ENCODE assay signal across 19 mouse cellular contexts in the genomic region with DNA sequence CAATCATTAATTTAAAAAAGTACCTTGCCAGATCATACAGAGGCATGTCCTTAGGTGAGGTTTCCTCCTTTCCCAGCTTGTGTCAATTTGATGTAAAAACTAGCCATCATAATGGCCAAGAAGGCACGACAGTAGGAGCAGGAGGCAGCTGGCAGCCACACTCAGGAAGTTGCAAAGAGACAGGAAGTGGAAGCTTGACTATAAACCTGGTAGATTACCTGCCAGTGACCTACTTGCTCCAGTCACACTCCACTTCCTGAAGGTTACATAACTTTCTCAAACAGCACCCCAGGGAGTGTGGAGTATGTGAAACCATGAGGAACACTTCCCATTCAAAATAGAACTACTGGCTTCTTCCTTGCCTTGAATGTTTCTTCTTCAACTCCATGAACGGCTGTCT.
DNase-seq lines count a peak whose midpoint lies in the region; ATAC-seq and TF ChIP-seq lines count a peak whose summit lies in the region.
"Had no signal": no experiment of that assay in that cellular context is flagged by ENCODE, and none has a peak within 500 bp of the region (broad histone marks: within the 10 kb centered on the region; RNA-seq: fewer than 3 reads in every experiment).

No protein-coding gene starts in this region.

- no peak overlapping the region for H3K4me3 ChIP-seq in kidney, adult 2 months (ENCODE audit: insufficient read depth, low read depth, low read length)
- H3K4me3 ChIP-seq in hindbrain, embryonic 14.5 days (replicated peaks; ENCODE audit: low read length): no peak overlapping the region
- H3K4me3 ChIP-seq: forebrain, embryonic 15.5 days; gastrocnemius, adult 2 months; hindbrain, embryonic 15.5 days; limb, embryonic 10.5 days; liver, embryonic 12.5 days had no signal

- no peak overlapping the region for H3K4me2 ChIP-seq in hindbrain, embryonic 14.5 days (replicated peaks)
- H3K4me2 ChIP-seq: forebrain, embryonic 15.5 days; hindbrain, embryonic 15.5 days; liver, embryonic 12.5 days; midbrain, embryonic 11.5 days had no signal

- no peaks in the 10 kb centered on the region for H3K9me3 ChIP-seq in hindbrain, embryonic 14.5 days (ENCODE audit: control insufficient read depth, low read length)
- H3K9me3 ChIP-seq: forebrain, embryonic 15.5 days; hindbrain, embryonic 15.5 days; limb, embryonic 10.5 days; liver, embryonic 12.5 days had no signal

- 42% methylated on average over 2 of the region's 2 CpGs for WGBS in kidney, adult 2 months
- WGBS in hindbrain, embryonic 14.5 days: 82% methylated on average over 2 of the region's 2 CpGs

- DNase-seq in kidney, adult 2 months: peak; percentile 38
- DNase-seq in kidney, adult 18-20 months: no peak
- DNase-seq in CD8-positive naive resting alpha-beta T cell, adult 2 months (ENCODE audit: low read depth in 2 of 2, low spot score in 2 of 2): peak; percentile 14 to 21
- peak; percentile 73 for DNase-seq in thymus, postnatal 0 days (ENCODE audit: low spot score)
- DNase-seq in layer of hippocampus, postnatal 10 days (ENCODE audit: low spot score in 2 of 2): no peak
- DNase-seq in left cerebral cortex, adult 8-10 months (ENCODE audit: low spot score in 2 of 2): no peak
- DNase-seq in hindbrain, embryonic 14.5 days (ENCODE audit: low spot score): no peak
- DNase-seq: cerebellum, adult 8-10 months; gastrocnemius, adult 2 months; heart, postnatal 10 days; layer of hippocampus, postnatal 36 days; right cerebral cortex, postnatal 25 days had no signal

- peak; percentile 73 to 80 for ATAC-seq in hematopoietic stem cell, adult 5-6 weeks (replicated peaks in 1 of 2; ENCODE audit: insufficient read depth in 1 of 2, low FRiP score in 2 of 2, low TSS enrichment in 1 of 2, low read depth in 1 of 2, poor library complexity in 2 of 2, severe bottlenecking in 2 of 2)
- ATAC-seq in hindbrain, embryonic 14.5 days (ENCODE audit: low FRiP score): no peak
- ATAC-seq: forebrain, embryonic 15.5 days; liver, embryonic 12.5 days had no signal

- no peaks in the 10 kb centered on the region; the same call in 1 of the 2 replicates for H3K36me3 ChIP-seq in kidney, adult 2 months (ENCODE audit: control insufficient read depth, insufficient read depth, low read length)
- no peaks in the 10 kb centered on the region for H3K36me3 ChIP-seq in hindbrain, embryonic 14.5 days (replicated peaks; ENCODE audit: control insufficient read depth, insufficient read depth)
- H3K36me3 ChIP-seq: forebrain, embryonic 15.5 days; hindbrain, embryonic 15.5 days; limb, embryonic 10.5 days; liver, embryonic 12.5 days had no signal

- no peak overlapping the region for H3K27ac ChIP-seq in kidney, adult 2 months (ENCODE audit: insufficient read depth, low read depth, low read length)
- H3K27ac ChIP-seq in hindbrain, embryonic 14.5 days: no peak overlapping the region
- H3K27ac ChIP-seq: forebrain, embryonic 15.5 days; gastrocnemius, adult 2 months; hindbrain, embryonic 15.5 days; kidney, postnatal 0 days; limb, embryonic 10.5 days; liver, embryonic 12.5 days had no signal

- H3K4me1 ChIP-seq in kidney, adult 2 months (ENCODE audit: control insufficient read depth, insufficient read depth, low read length): no peaks in the 10 kb centered on the region
- H3K4me1 ChIP-seq in hindbrain, embryonic 14.5 days (replicated peaks; ENCODE audit: control insufficient read depth, insufficient read depth, low read length): no peaks in the 10 kb centered on the region
- H3K4me1 ChIP-seq: forebrain, embryonic 15.5 days; hindbrain, embryonic 15.5 days; limb, embryonic 10.5 days; liver, embryonic 12.5 days had no signal

- no peaks in the 10 kb centered on the region for H3K27me3 ChIP-seq in kidney, adult 2 months (replicated peaks; ENCODE audit: control insufficient read depth, insufficient read depth, low read length)
- no peaks in the 10 kb centered on the region for H3K27me3 ChIP-seq in hindbrain, embryonic 14.5 days (ENCODE audit: control insufficient read depth, insufficient read depth, low read length)
- H3K27me3 ChIP-seq: forebrain, embryonic 15.5 days; hindbrain, embryonic 15.5 days; liver, embryonic 12.5 days had no signal

- no peak for TF ChIP-seq CTCF in kidney, adult 2 months (conservative IDR thresholded peaks at IDR 0.05; ENCODE audit: insufficient read depth, insufficient read length, low read depth, low read length)

- TF ChIP-seq POLR2A in kidney, adult 2 months (IDR thresholded peaks at IDR 0.05; ENCODE audit: low read depth, low read length): no peak

- no peak overlapping the region for H3K9ac ChIP-seq in hindbrain, embryonic 14.5 days
- H3K9ac ChIP-seq: forebrain, embryonic 15.5 days; hindbrain, embryonic 15.5 days; liver, embryonic 12.5 days had no signal

Comparison
In these comparisons a context has a peak if more than half of its experiments do, and no peak if none do; other contexts are left out.
1. DNase-seq: peak in kidney, adult 2 months (single experiment), CD8-positive naive resting alpha-beta T cell, adult 2 months (2 of 2) and thymus, postnatal 0 days (single experiment); none in kidney, adult 18-20 months (single experiment), layer of hippocampus, postnatal 10 days (0 of 2), left cerebral cortex, adult 8-10 months (0 of 2) and hindbrain, embryonic 14.5 days (single experiment).